Mouse (Mus musculus): Measurements from ENCODE around the gene Cdkal1.

- TF ChIP-seq POLR2A (IDR thresholded peaks at IDR 0.05; ENCODE audit: borderline replicate concordance, control insufficient read depth, low read depth, low read length) (no peak), CTCF (IDR thresholded peaks at IDR 0.05; ENCODE audit: control insufficient read depth, insufficient read depth, low read length) (no peak)
Observed at GRCm38 (mm10) chr13:29395694-29396093, 459.8 kb downstream of the Cdkal1 start.
